Mouse (Mus musculus) embryonic fibroblast, embryonic 13.5 days (primary cell): Measurements from ENCODE around the gene Ofd1.

Experiments used
- CTCF ChIP-seq: IDR thresholded peaks from 2 replicates; pipeline ENCODE4 v1.5.1; 2011; ENCODE audit warnings: mild to moderate bottlenecking, control low read depth, low read length, moderate library complexity, borderline replicate concordance; ENCODE audit not compliant: insufficient read depth
- POLR2A ChIP-seq: IDR thresholded peaks from 2 replicates; pipeline ENCODE4 v1.6.1; 2011; ENCODE audit warnings: low read depth, mild to moderate bottlenecking, control low read depth, low read length, moderate library complexity

GRCm38 (mm10) chrX:166378652-166379051 is 61.9 kb downstream of the Ofd1 start:
- no peak for TF ChIP-seq CTCF
- TF ChIP-seq POLR2A = no peak
